Mouse (Mus musculus) central nervous system, embryonic 18 days (tissue): ENCODE measurements around the gene Kcnv2. TPM values are rescaled to one million over a fixed set of nuclear protein-coding genes. Genes with fewer than 3 reads are reported as not detected.

Experiments used
- polyA plus RNA-seq: library from polyadenylated mRNA; depleted of rRNA; stranded (reverse); fragments of >200 nt; gene quantifications from 2 replicates; pipeline ENCODE4 v1.2.3, GENCODE M21; 2012; rRNA removed

The Kcnv2 gene
- 0.07 and 0.40 TPM in 2 replicates for polyA plus RNA-seq

GRCm38 (mm10) chr19:27322281-27322680 lies at the start of gene Kcnv2:
TSS of gene Kcnv2 (plus strand) at chr19:27322588.

Other genes starting within 250 kb of the Kcnv2 start
- gene Vldlr, start 106.1 kb upstream of the Kcnv2 start, polyA plus RNA-seq = 33.9 and 36.4 TPM in 2 replicates
- gene Pum3, start 107.2 kb downstream of the Kcnv2 start, polyA plus RNA-seq = 36.5 and 38.3 TPM in 2 replicates